Mouse (Mus musculus): ENCODE results near the gene Prkag2. TPM values are rescaled to one million over a fixed set of nuclear protein-coding genes. Genes with fewer than 3 reads are reported as not detected.
A peak's percentile ranks its signal among the peaks of the same experiment; 100 is the strongest.

The Prkag2 gene
- polyA plus RNA-seq, 1 experiment: 60.2 TPM

DNA sequence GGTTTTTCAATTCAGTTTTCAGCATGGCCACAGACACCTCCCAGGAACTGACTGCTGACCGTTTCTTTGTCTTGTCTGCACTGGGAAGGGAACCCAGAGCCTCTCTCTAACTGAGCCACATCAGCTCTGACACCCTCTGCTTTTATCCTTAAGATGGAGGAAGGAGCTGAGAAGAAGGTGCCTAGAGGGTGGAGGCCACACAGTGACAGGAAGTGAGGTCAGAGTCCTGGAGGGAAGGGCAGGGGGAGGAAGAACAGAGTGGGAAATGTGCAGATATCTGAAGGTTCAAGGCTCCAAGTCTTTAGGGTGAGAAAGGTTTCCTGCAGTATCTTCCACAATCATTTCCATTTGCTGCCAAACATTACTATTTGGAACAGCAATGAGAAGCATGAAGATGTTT lies 205.6 kb downstream of the Prkag2 start:
- no peaks in the 10 kb centered on the region; the same call in 1 of the 2 replicates for H3K4me1 ChIP-seq (ENCODE audit: control insufficient read depth, insufficient read depth, insufficient read length, low read length)
- no peak overlapping the region for H3K27ac ChIP-seq (replicated peaks; ENCODE audit: low read depth, low read length)
- H3K4me3 ChIP-seq (ENCODE audit: insufficient read depth, low read depth, low read length): no peak overlapping the region

DNA sequence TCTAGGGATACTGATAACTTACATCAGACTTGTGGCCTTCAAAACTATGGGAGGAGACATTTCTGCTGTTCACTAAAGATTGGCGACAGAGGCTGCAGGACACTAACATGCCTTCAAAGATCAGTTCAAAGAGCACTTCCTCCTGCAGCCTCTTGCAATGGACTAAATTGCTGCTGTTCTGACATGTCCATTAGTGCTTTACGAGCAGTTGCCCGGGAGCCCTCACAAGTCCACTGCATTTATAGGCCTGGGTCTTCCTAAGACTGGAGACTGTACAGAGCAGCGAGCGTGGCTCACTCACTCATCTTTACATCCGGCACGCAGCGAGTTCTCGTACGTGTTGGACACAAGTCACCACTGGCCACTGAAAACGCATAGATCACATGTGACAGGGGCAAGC lies 208.0 kb downstream of the Prkag2 start:
- H3K4me1 ChIP-seq (ENCODE audit: control insufficient read depth, insufficient read depth, insufficient read length, low read length): no peaks in the 10 kb centered on the region; the same call in 1 of the 2 replicates
- no peak overlapping the region for H3K4me3 ChIP-seq (ENCODE audit: insufficient read depth, low read depth, low read length)
- no peak overlapping the region for H3K27ac ChIP-seq (replicated peaks; ENCODE audit: low read depth, low read length)

DNA sequence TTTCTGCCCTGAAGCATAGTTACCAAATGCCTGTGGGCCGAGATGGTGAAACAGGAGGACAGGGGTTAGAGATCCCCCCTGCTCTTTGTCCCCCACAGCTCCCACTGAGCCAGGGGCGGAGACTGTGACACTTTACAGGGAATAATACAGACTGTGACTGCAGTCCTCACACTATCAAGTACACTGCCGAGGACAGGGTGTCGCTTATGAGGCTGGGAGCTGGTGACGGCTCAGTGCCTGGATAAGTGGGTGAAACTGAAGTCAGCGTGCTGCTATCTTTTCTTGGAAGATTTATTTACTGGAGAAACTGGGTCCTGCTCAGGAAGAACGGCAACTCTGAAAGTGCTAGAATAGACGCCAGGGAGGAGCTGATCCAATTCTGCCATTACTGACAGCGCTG lies 210.6 kb downstream of the Prkag2 start:
- Histone ChIP-seq H3K27ac (replicated peaks; ENCODE audit: low read depth, low read length) (no peak overlapping the region), H3K4me3 (ENCODE audit: insufficient read depth, low read depth, low read length) (no peak overlapping the region), H3K4me1 (ENCODE audit: control insufficient read depth, insufficient read depth, insufficient read length, low read length) (no peaks in the 10 kb centered on the region; the same call in 1 of the 2 replicates)

DNA sequence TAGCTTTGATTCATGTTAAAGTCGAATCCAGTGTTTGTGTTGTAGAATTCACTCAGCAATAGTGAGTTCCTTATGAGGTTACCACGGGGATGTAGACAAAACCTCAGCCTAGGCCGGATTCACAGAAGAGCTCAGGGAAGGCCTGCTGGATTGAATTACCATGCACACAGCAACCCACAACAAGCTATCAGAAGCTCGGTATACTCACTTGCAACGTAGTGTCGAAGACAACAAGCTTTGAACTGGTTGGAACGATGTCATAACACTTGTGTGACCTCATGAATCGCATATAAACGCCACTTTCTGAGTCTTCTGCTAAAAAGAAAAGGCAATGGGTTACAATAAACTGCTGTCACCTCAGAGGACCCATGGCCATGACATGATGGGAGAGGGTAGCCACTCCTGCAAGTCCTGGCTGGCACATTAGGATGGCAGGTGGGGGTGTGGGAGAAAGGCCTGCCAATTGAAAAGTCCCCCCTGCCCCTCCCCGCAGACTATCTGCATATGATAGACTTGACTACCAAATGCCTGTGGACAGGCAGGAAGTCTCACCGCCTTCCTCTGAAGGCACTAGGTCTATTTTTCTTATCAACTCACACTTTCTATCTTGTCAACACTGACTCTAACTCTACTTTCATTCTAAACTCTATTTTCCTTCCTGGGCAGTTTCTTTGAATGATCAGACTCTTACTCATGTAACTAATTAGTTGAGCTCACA lies 211.4 kb downstream of the Prkag2 start:
- Histone ChIP-seq H3K4me3 (ENCODE audit: insufficient read depth, low read depth, low read length) (no peak overlapping the region), H3K27ac (replicated peaks; ENCODE audit: low read depth, low read length) (no peak overlapping the region), H3K4me1 (ENCODE audit: control insufficient read depth, insufficient read depth, insufficient read length, low read length) (no peaks in the 10 kb centered on the region)

DNA sequence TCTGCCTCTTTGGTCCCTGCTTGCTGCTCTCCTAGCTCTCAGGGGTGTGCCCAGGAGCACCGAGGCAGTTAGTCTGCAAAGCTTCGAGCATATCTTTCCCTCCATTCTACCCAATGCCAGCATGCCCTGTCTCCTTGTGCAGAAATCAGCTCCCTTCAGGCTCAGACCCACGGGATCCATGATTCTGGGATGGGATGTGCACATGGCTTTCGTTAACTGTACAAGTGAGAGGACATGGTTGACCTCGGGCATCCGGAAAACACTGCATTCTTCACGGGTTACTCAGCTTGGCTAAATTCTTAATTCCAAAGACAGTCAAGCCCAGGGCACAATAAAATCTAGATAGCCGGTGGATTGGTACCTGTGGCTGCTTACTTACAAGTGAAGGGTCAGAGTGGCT lies 213.2 kb downstream of the Prkag2 start:
- Histone ChIP-seq H3K27ac (replicated peaks; ENCODE audit: low read depth, low read length) (no peak overlapping the region), H3K4me3 (ENCODE audit: insufficient read depth, low read depth, low read length) (no peak overlapping the region), H3K4me1 (ENCODE audit: control insufficient read depth, insufficient read depth, insufficient read length, low read length) (no peaks in the 10 kb centered on the region)

DNA sequence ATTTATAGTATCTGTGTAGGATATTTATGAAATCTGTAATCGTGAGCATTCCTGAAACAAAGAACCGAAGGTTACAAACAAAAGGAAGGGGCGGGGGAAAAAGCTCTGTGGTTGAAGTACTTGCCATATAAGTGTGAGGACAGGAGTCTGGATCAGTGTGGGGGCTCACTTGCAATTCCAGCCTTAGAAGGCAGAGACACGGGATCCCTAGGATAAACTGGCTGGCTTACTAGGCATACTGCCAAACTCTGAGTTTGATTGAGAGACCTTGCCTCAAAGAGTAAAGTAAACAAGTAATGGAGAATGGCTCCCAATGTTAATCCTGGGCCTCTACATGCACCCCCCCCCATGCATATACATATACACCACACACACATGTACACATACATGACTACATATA lies 221.7 kb downstream of the Prkag2 start:
- Histone ChIP-seq H3K27ac (replicated peaks; ENCODE audit: low read depth, low read length) (no peak overlapping the region), H3K4me3 (ENCODE audit: insufficient read depth, low read depth, low read length) (no peak overlapping the region)

DNA sequence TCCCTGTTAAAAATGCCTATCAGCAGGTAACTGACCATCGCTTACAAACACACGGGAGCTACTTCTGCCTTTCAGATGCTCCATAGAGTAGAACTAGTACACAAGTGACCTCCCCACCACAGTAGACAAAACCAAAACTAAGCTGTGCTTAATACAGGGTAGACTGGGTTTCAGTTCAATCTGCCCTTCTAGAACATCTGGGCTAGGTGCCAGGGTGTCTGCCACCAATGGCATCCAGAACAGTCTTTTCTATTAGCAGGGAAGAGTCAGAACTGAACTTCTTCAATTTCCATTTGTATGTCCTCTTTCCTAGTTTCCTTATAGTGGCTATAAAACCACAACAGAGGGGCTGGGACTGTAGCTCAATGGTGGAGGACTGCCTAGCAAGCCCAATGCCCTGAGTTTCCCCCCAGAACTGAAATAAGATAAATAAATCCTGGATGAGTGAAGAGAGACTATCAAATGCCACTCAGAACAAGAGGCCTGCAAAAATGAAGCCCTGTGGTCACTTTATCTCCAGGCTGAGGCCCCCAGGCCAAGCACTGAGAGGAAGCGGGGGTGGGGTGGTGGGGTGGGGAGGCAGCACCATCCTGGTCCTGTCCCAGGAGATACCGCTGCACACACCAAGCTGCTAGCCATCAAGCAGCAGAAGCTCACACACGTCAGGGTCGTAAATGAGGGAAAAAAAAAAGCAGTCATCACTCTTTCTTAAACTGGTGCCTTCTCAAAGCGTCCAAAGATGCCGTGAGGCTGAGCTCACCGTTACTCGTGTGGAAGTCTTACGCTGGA lies 222.4 kb downstream of the Prkag2 start:
- Histone ChIP-seq H3K4me3 (ENCODE audit: insufficient read depth, low read depth, low read length) (no peak overlapping the region), H3K4me1 (ENCODE audit: control insufficient read depth, insufficient read depth, insufficient read length, low read length) (no peaks in the 10 kb centered on the region), H3K27ac (replicated peaks; ENCODE audit: low read depth, low read length) (no peak overlapping the region)

More for the DNA sequence above, 221.7 kb downstream of the Prkag2 start:
- H3K4me1 ChIP-seq (ENCODE audit: control insufficient read depth, insufficient read depth, insufficient read length, low read length): no peaks in the 10 kb centered on the region

DNA sequence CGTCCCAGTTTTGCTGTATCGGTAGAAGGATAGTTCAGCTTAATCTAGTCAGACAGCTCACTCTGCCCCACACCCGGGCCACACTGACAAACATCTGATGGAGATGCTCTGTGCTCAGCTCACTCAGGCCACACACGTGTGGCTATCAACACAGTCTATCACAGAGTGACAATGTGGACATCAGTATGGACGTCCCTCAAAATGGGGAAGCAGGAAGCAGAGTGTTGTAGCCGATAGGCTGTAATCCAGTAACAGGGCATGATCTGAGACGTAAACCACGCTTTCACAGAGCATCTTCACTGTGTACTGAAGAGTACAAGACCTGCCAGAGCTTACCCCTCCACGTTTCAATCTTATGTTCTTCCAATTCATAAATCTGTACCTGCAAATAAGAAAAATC lies 223.8 kb downstream of the Prkag2 start:
- no peaks in the 10 kb centered on the region for H3K4me1 ChIP-seq (ENCODE audit: control insufficient read depth, insufficient read depth, insufficient read length, low read length)
- H3K4me3 ChIP-seq (ENCODE audit: insufficient read depth, low read depth, low read length): no peak overlapping the region
- H3K27ac ChIP-seq (replicated peaks; ENCODE audit: low read depth, low read length): no peak overlapping the region

DNA sequence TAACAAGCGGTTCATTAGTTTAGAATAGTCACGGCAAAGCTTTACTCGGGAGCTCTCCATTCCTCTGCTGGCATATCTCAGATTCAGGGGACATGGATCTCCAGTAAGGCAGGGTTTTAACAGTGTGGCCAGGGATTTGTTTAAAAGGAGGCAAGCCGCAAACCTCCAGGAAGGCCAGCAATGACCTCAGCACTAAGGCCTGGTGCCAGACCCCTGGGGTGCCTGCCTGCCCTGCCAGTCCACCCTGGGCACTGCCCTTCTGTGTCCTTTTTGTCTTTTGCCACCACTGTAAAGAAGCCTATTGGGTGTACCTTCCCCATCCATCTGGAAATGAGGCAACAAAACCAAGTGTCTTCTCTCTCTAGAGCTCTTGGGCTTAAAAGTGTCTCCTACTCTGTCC lies 226.3 kb downstream of the Prkag2 start:
- Histone ChIP-seq H3K4me1 (ENCODE audit: control insufficient read depth, insufficient read depth, insufficient read length, low read length) (no peaks in the 10 kb centered on the region), H3K27ac (replicated peaks; ENCODE audit: low read depth, low read length) (0 out of 2 replicates have a peak overlapping the region, but pooled peaks have one; percentile 14), H3K4me3 (ENCODE audit: insufficient read depth, low read depth, low read length) (no peak overlapping the region)

DNA sequence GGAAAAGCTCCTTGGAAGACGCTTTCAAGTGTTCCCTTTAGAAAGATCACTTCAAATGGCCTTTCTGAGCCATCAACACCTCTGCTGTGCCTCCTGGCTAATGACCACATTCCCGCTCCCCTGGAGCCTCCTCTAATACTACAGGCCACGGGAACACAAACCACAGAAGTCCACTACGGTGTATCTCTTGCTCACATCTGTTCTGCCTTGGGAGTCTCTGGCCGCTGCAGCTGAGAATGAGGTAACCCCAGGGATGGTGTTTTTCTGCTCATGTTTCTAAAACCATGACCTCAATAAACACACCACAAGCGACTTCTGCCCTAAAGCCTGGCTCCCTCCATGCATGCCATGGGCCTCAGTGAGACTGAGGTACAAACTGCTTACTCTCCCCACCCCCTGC lies 227.2 kb downstream of the Prkag2 start:
- Histone ChIP-seq H3K27ac (replicated peaks; ENCODE audit: low read depth, low read length) (no peak overlapping the region), H3K4me1 (ENCODE audit: control insufficient read depth, insufficient read depth, insufficient read length, low read length) (no peaks in the 10 kb centered on the region), H3K4me3 (ENCODE audit: insufficient read depth, low read depth, low read length) (no peak overlapping the region)

DNA sequence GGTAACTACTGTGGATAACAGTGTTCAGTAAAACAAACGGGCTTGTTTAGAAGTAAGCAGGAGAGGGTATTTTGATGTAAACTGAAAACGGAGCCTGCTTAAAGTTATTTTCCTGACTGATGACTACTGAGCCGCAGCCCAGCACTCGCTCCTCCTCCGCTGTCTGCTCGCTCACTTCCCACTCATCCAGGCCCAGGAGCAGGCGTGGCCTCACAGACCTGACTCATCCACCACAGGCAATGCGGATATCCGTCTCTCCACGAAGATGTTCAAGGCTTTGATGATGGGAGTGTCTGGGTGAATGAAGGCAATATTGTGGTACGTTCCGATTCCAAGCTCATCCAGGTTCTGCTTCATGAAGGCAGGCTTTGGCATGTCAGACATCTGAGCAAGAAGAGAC lies 229.2 kb downstream of the Prkag2 start:
- Histone ChIP-seq H3K27ac (replicated peaks; ENCODE audit: low read depth, low read length) (no peak overlapping the region), H3K4me3 (ENCODE audit: insufficient read depth, low read depth, low read length) (no peak overlapping the region), H3K4me1 (ENCODE audit: control insufficient read depth, insufficient read depth, insufficient read length, low read length) (no peaks in the 10 kb centered on the region)

DNA sequence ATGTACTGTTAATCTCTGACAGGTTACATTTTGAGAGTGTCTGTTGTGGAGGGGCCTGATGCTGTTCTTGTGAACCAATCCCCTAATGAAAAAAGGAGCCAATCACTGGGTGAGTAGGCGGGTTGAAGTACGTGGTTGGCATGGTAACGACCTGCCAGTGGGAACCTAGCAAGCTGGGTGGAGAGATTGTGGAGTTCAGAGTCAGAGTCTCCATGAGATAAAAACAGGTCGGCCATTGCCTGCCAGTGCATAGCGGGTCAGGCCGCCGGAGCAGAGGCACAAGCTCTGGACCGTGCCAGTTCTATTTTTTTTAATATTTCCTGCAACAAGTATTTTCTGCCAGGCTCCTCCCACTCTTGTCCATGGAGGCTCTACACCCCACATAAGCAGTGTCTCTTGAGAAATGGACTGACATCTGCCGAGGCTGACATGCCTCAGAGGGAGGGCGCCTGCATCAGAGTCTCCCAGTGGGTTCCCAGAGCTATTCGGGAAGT lies 230.6 kb downstream of the Prkag2 start:
- no peaks in the 10 kb centered on the region for H3K4me1 ChIP-seq (ENCODE audit: control insufficient read depth, insufficient read depth, insufficient read length, low read length)
- H3K27ac ChIP-seq (replicated peaks; ENCODE audit: low read depth, low read length): no peak overlapping the region
- H3K4me3 ChIP-seq (ENCODE audit: insufficient read depth, low read depth, low read length): no peak overlapping the region

DNA sequence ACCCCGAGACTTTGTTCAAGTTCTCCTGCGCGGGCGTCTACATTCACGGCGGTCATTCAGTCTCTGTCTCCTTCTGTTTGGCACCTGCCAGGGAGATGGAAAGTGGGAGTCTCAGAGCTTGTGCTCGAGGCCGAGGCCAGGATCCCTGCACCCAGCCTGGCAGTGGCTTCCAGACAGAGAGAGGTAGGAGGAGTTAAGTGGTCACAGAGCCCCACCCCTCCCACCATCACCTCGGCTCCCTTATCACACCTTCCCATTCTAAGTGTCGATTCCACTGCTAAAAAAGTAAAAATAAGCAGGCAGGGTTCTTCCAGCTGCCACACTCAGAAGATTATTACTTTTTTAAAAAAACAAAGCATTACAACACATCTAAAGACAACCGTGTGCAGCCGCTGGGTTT lies 236.6 kb downstream of the Prkag2 start:
- peaks cover 4% of the 10 kb centered on the region for H3K4me1 ChIP-seq (ENCODE audit: control insufficient read depth, insufficient read depth, insufficient read length, low read length)

DNA sequence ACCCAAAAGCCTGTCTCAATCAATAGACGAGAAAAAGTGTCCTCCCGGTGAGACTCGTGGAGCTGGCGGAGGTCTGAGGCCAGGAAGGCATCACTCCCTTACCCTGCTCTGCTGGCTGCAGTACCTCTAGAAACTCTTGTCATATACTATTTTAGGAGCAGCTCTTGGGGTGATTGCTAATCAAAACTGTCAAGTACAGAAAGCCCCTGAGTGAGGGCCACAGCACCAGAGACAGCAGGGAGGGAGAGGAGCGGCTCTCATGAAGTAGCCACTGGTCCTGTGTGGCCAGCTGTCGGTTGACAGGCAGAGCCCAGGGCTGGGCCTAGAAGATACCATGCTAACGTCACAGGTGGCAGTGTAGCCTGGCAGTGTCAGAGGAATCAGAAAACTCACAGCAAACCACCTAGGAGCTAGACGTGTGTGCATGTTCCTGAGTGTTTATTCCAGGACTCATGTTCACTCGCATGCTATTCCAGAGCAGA lies 239.0 kb downstream of the Prkag2 start:
- Histone ChIP-seq H3K4me3 (ENCODE audit: insufficient read depth, low read depth, low read length) (no peak overlapping the region), H3K4me1 (ENCODE audit: control insufficient read depth, insufficient read depth, insufficient read length, low read length) (peaks cover 4% of the 10 kb centered on the region), H3K27ac (replicated peaks; ENCODE audit: low read depth, low read length) (peak overlapping the region; percentile 56)

More for the DNA sequence above, 236.6 kb downstream of the Prkag2 start:
- Histone ChIP-seq H3K4me3 (ENCODE audit: insufficient read depth, low read depth, low read length) (no peak overlapping the region), H3K27ac (replicated peaks; ENCODE audit: low read depth, low read length) (no peak overlapping the region)

DNA sequence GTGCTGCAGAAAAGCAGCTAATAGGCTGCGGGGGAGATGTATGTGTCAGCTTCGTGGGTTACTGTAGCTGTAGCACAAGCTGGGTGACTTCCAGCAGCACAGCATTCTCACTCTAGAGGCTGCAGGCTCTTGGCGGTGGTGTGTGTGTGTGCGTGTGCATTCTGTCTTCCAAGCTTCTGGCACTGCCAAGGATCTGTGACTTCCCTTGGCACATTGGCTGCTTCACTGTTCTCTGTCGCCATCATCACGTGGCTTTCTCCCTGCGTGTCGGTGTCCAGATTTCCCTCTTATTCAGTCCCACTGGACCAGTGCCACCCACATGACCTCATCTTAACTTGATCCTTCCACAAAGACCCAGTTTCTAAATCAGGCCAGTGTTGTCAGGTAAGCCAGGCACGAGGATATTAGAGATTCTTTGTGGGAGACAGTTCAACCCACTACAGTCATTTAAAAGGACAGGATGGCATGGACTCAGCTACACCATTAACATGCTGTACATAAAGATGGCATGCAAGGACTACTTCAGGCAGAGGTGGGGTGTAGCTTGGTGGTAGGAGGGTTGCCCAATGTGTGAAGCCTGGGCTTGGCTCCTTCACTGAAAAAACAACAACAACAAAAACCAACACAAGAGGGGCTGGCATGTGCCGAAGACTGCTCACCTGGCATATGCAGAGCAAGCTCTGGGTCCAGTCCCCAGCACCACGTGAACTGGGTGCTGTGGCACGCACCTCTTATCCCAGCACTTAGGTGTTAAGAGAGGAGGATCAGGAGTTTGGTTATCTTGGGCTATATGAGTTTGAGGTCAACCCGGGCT lies 239.6 kb downstream of the Prkag2 start:
- Histone ChIP-seq H3K4me1 (ENCODE audit: control insufficient read depth, insufficient read depth, insufficient read length, low read length) (peaks cover 4% of the 10 kb centered on the region), H3K27ac (replicated peaks; ENCODE audit: low read depth, low read length) (peak overlapping the region; percentile 56), H3K4me3 (ENCODE audit: insufficient read depth, low read depth, low read length) (no peak overlapping the region)

All from brown adipose tissue, adult 24 weeks (tissue).